Mouse (Mus musculus): ENCODE measurements around the gene Tiprl. TPM values are rescaled to one million over a fixed set of nuclear protein-coding genes. Genes with fewer than 3 reads are reported as not detected.

The Tiprl gene
- total and polyA plus RNA-seq, 2 experiments: 12.7 to 14.7 TPM

GRCm38 (mm10) chr1:165171277-165171676 is 65.5 kb downstream of the Tiprl start:
- Histone ChIP-seq H3K4me3 (ENCODE audit: insufficient read depth, low read depth, low read length) (no peak overlapping the region), H3K27ac (replicated peaks; ENCODE audit: insufficient read depth, low read depth, low read length) (no peak overlapping the region), H3K9ac (ENCODE audit: low read depth, low read length) (no peak overlapping the region), H3K4me1 (ENCODE audit: control insufficient read depth, insufficient read depth, low read length) (no peaks in the 10 kb centered on the region), H3K79me2 (ENCODE audit: control insufficient read depth, insufficient read depth, low read length) (no peaks in the 10 kb centered on the region), H3K36me3 (ENCODE audit: control insufficient read depth, insufficient read depth, low read length) (0 out of 2 replicates have a peak, but pooled peaks cover 2% of the 10 kb centered on the region), H3K27me3 (ENCODE audit: control insufficient read depth, insufficient read depth, low read length) (no peaks in the 10 kb centered on the region)
- TF ChIP-seq CTCF (IDR thresholded peaks at IDR 0.05; ENCODE audit: low read depth, low read length) (no peak), POLR2A (IDR thresholded peaks at IDR 0.05; ENCODE audit: extremely low read depth, insufficient read depth, low read length) (no peak)
- DNase-seq (ENCODE audit: extremely low read depth, low read depth, low spot score): no peak
- 87% methylated on average over 8 of the region's 8 CpGs for WGBS

GRCm38 (mm10) chr1:165170157-165170556 is 66.6 kb downstream of the Tiprl start:
- Histone ChIP-seq H3K9ac (ENCODE audit: low read depth, low read length) (no peak overlapping the region), H3K27me3 (ENCODE audit: control insufficient read depth, insufficient read depth, low read length) (no peaks in the 10 kb centered on the region), H3K4me1 (ENCODE audit: control insufficient read depth, insufficient read depth, low read length) (no peaks in the 10 kb centered on the region), H3K4me3 (ENCODE audit: insufficient read depth, low read depth, low read length) (no peak overlapping the region), H3K27ac (replicated peaks; ENCODE audit: insufficient read depth, low read depth, low read length) (no peak overlapping the region), H3K79me2 (ENCODE audit: control insufficient read depth, insufficient read depth, low read length) (no peaks in the 10 kb centered on the region), H3K36me3 (ENCODE audit: control insufficient read depth, insufficient read depth, low read length) (0 out of 2 replicates have a peak, but pooled peaks cover under 1% of the 10 kb centered on the region)
- DNase-seq (ENCODE audit: extremely low read depth, low read depth, low spot score): no peak
- 65% methylated on average over 5 of the region's 5 CpGs for WGBS
- TF ChIP-seq POLR2A (IDR thresholded peaks at IDR 0.05; ENCODE audit: extremely low read depth, insufficient read depth, low read length) (no peak), CTCF (IDR thresholded peaks at IDR 0.05; ENCODE audit: low read depth, low read length) (no peak)

GRCm38 (mm10) chr1:165169462-165169861 is 67.3 kb downstream of the Tiprl start:
- no peaks in the 10 kb centered on the region for H3K36me3 ChIP-seq (ENCODE audit: control insufficient read depth, insufficient read depth, low read length)
- no peak overlapping the region for H3K4me3 ChIP-seq (ENCODE audit: insufficient read depth, low read depth, low read length)
- WGBS: 82% methylated on average over 3 of the region's 3 CpGs
- H3K27me3 ChIP-seq (ENCODE audit: control insufficient read depth, insufficient read depth, low read length): no peaks in the 10 kb centered on the region
- no peaks in the 10 kb centered on the region for H3K79me2 ChIP-seq (ENCODE audit: control insufficient read depth, insufficient read depth, low read length)
- H3K9ac ChIP-seq (ENCODE audit: low read depth, low read length): no peak overlapping the region
- H3K4me1 ChIP-seq (ENCODE audit: control insufficient read depth, insufficient read depth, low read length): no peaks in the 10 kb centered on the region
- no peak for DNase-seq (ENCODE audit: extremely low read depth, low read depth, low spot score)
- no peak overlapping the region for H3K27ac ChIP-seq (replicated peaks; ENCODE audit: insufficient read depth, low read depth, low read length)
- no peak for TF ChIP-seq POLR2A (IDR thresholded peaks at IDR 0.05; ENCODE audit: extremely low read depth, insufficient read depth, low read length)
- no peak for TF ChIP-seq CTCF (IDR thresholded peaks at IDR 0.05; ENCODE audit: low read depth, low read length)

- DNase-seq (ENCODE audit: extremely low read depth, low read depth, low spot score): no peak
- Histone ChIP-seq H3K9ac (ENCODE audit: low read depth, low read length) (no peak overlapping the region), H3K79me2 (ENCODE audit: control insufficient read depth, insufficient read depth, low read length) (no peaks in the 10 kb centered on the region), H3K4me3 (ENCODE audit: insufficient read depth, low read depth, low read length) (no peak overlapping the region), H3K27ac (replicated peaks; ENCODE audit: insufficient read depth, low read depth, low read length) (no peak overlapping the region), H3K27me3 (ENCODE audit: control insufficient read depth, insufficient read depth, low read length) (no peaks in the 10 kb centered on the region), H3K4me1 (ENCODE audit: control insufficient read depth, insufficient read depth, low read length) (no peaks in the 10 kb centered on the region), H3K36me3 (ENCODE audit: control insufficient read depth, insufficient read depth, low read length) (no peaks in the 10 kb centered on the region)
- TF ChIP-seq POLR2A (IDR thresholded peaks at IDR 0.05; ENCODE audit: extremely low read depth, insufficient read depth, low read length) (no peak), CTCF (IDR thresholded peaks at IDR 0.05; ENCODE audit: low read depth, low read length) (no peak)
- WGBS: 89% methylated on average over 6 of the region's 6 CpGs
These were observed 71.9 kb downstream of the Tiprl start for GRCm38 (mm10) chr1:165164920-165165319.

Other genes starting within 250 kb of the Tiprl start
- not detected in 2 replicates for gene Tbx19, start 76.2 kb downstream of the Tiprl start, total RNA-seq (2014; rRNA removed)
- gene Tbx19, start 76.2 kb downstream of the Tiprl start, polyA plus RNA-seq (2012; rRNA removed): 0.20 TPM in 1 of 2 replicates, not detected in the other
- 29.8 and 34.5 TPM in 2 replicates for gene Sft2d2, start 42.6 kb downstream of the Tiprl start, total RNA-seq (2014; rRNA removed)
- gene Sft2d2, start 42.6 kb downstream of the Tiprl start, polyA plus RNA-seq (2012; rRNA removed): 32.4 and 37.2 TPM in 2 replicates
- 0.09 and 0.13 TPM in 2 replicates for gene Gpr161, start 58.8 kb upstream of the Tiprl start, total RNA-seq (2014; rRNA removed)
- 0.07 and 0.17 TPM in 2 replicates for gene Gpr161, start 58.8 kb upstream of the Tiprl start, polyA plus RNA-seq (2012; rRNA removed)
- gene Dcaf6, start 223.5 kb upstream of the Tiprl start, total RNA-seq (2014; rRNA removed): 38.9 and 43.2 TPM in 2 replicates
- gene Dcaf6, start 223.5 kb upstream of the Tiprl start, polyA plus RNA-seq (2012; rRNA removed): 16.5 and 20.5 TPM in 2 replicates
- gene Mpc2, start 223.6 kb upstream of the Tiprl start, total RNA-seq (2014; rRNA removed): 279 and 312 TPM in 2 replicates
- 227 and 264 TPM in 2 replicates for gene Mpc2, start 223.6 kb upstream of the Tiprl start, polyA plus RNA-seq (2012; rRNA removed)
- 0.13 and 0.18 TPM in 2 replicates for gene Adcy10, start 248.2 kb upstream of the Tiprl start, total RNA-seq (2014; rRNA removed)
- not detected in 2 replicates for gene Adcy10, start 248.2 kb upstream of the Tiprl start, polyA plus RNA-seq (2012; rRNA removed)

Measured in liver, adult 2 months (tissue).